Comparison of ENCODE assay signal across 10 mouse cellular contexts in genomic region chr12:5246193-5246621, GRCm38 (mm10).
DNase-seq lines count a peak whose midpoint lies in the region; ATAC-seq and TF ChIP-seq lines count a peak whose summit lies in the region.
"Had no signal": no experiment of that assay in that cellular context is flagged by ENCODE, and none has a peak within 500 bp of the region (broad histone marks: within the 10 kb centered on the region; RNA-seq: fewer than 3 reads in every experiment).

No protein-coding gene starts in this region.

- peaks cover 3% of the 10 kb centered on the region for H3K27me3 ChIP-seq in megakaryocyte, embryonic 14.5 days (replicated peaks)
- H3K27me3 ChIP-seq in heart, embryonic 15.5 days, result no peaks in the 10 kb centered on the region
- no peaks in the 10 kb centered on the region for H3K27me3 ChIP-seq in testis, adult 2 months (ENCODE audit: control insufficient read depth, insufficient read depth, low read length)
- no peaks in the 10 kb centered on the region; the same call in 1 of the 2 replicates for H3K27me3 ChIP-seq in midbrain, embryonic 10.5 days (ENCODE audit: low read depth, poor library complexity, severe bottlenecking)
- H3K27me3 ChIP-seq: limb, embryonic 13.5 days had no signal

- no peak for TF ChIP-seq POLR2A in testis, adult 2 months (IDR thresholded peaks at IDR 0.05; ENCODE audit: control insufficient read depth, low read depth, low read length)

- DNase-seq in heart, adult 11 months, result peak; percentile 95
- no peak for DNase-seq in heart, postnatal 36 days
- no peak for DNase-seq in midbrain, embryonic 10.5 days (ENCODE audit: low spot score)
- DNase-seq: cerebellum, adult 11 months had no signal

- peak overlapping the region; percentile 29; the same call in 1 of the 2 replicates for H3K27ac ChIP-seq in heart, embryonic 15.5 days
- peak overlapping the region; percentile 12; the same call in 1 of the 2 replicates for H3K27ac ChIP-seq in testis, adult 2 months (ENCODE audit: control insufficient read depth, insufficient read depth, low read depth, low read length)
- no peak overlapping the region for H3K27ac ChIP-seq in midbrain, embryonic 10.5 days (replicated peaks)
- H3K27ac ChIP-seq: limb, embryonic 13.5 days had no signal

- intact Hi-C loops in heart, postnatal 36 days (cut with DNase I), result loop anchor here (5.0 kb wide), 2 partner anchors 39 to 54 kb away; no protein-coding TSS in a partner anchor

- H3K4me3 ChIP-seq in megakaryocyte, embryonic 14.5 days (replicated peaks), result peak overlapping the region; percentile 39
- H3K4me3 ChIP-seq in heart, embryonic 15.5 days, result no peak overlapping the region
- H3K4me3 ChIP-seq in testis, adult 2 months (ENCODE audit: control insufficient read depth, low read depth, low read length), result no peak overlapping the region
- no peak overlapping the region for H3K4me3 ChIP-seq in midbrain, embryonic 10.5 days
- H3K4me3 ChIP-seq: limb, embryonic 13.5 days had no signal

- H3K9ac ChIP-seq in heart, embryonic 15.5 days, result no peak overlapping the region
- H3K9ac ChIP-seq: limb, embryonic 13.5 days had no signal

- no peaks in the 10 kb centered on the region for H3K9me3 ChIP-seq in megakaryocyte, embryonic 14.5 days
- no peaks in the 10 kb centered on the region for H3K9me3 ChIP-seq in heart, embryonic 15.5 days (replicated peaks)
- no peaks in the 10 kb centered on the region for H3K9me3 ChIP-seq in midbrain, embryonic 10.5 days (replicated peaks)
- H3K9me3 ChIP-seq: limb, embryonic 13.5 days had no signal

- H3K4me2 ChIP-seq in heart, embryonic 15.5 days, result no peak overlapping the region
- H3K4me2 ChIP-seq: limb, embryonic 13.5 days had no signal

- H3K4me1 ChIP-seq in megakaryocyte, embryonic 14.5 days, result no peaks in the 10 kb centered on the region
- H3K4me1 ChIP-seq in heart, embryonic 15.5 days (replicated peaks), result peaks cover 38% of the 10 kb centered on the region
- peaks cover 2% of the 10 kb centered on the region for H3K4me1 ChIP-seq in testis, adult 2 months (ENCODE audit: control insufficient read depth, insufficient read depth, low read length)
- H3K4me1 ChIP-seq in midbrain, embryonic 10.5 days, result peaks cover 41% of the 10 kb centered on the region

- H3K36me3 ChIP-seq in megakaryocyte, embryonic 14.5 days (replicated peaks; ENCODE audit: low read length), result no peaks in the 10 kb centered on the region
- H3K36me3 ChIP-seq in heart, embryonic 15.5 days, result no peaks in the 10 kb centered on the region
- H3K36me3 ChIP-seq in testis, adult 2 months (ENCODE audit: control insufficient read depth, insufficient read depth, low read length), result no peaks in the 10 kb centered on the region
- no peaks in the 10 kb centered on the region for H3K36me3 ChIP-seq in midbrain, embryonic 10.5 days
- H3K36me3 ChIP-seq: limb, embryonic 13.5 days had no signal

- no peak for TF ChIP-seq CTCF in testis, adult 2 months (IDR thresholded peaks at IDR 0.05; ENCODE audit: control insufficient read depth, insufficient read depth, insufficient replicate concordance, low read depth, low read length)

- no peak for ATAC-seq in megakaryocyte, adult 5-6 weeks (ENCODE audit: poor library complexity, severe bottlenecking)
- peak; percentile 37; the same call in 1 of the 2 replicates for ATAC-seq in heart, embryonic 15.5 days (replicated peaks; ENCODE audit: insufficient number of reproducible peaks, insufficient read depth, low FRiP score, low read depth)
- ATAC-seq in megakaryocyte progenitor cell, adult 5-6 weeks (replicated peaks; ENCODE audit: poor library complexity), result no peak

- WGBS in heart, embryonic 15.5 days, result 44% methylated on average over 9 of the region's 9 CpGs
- WGBS in midbrain, embryonic 10.5 days, result 91% methylated on average over 9 of the region's 9 CpGs
